Mouse (Mus musculus): ENCODE data around the gene Dab1. TPM values are rescaled to one million over a fixed set of nuclear protein-coding genes. Genes with fewer than 3 reads are reported as not detected.
A peak's percentile ranks its signal among the peaks of the same experiment; 100 is the strongest.

The Dab1 gene
- polyA plus RNA-seq, 1 experiment from 2014 or later = 66.3 TPM

DNA sequence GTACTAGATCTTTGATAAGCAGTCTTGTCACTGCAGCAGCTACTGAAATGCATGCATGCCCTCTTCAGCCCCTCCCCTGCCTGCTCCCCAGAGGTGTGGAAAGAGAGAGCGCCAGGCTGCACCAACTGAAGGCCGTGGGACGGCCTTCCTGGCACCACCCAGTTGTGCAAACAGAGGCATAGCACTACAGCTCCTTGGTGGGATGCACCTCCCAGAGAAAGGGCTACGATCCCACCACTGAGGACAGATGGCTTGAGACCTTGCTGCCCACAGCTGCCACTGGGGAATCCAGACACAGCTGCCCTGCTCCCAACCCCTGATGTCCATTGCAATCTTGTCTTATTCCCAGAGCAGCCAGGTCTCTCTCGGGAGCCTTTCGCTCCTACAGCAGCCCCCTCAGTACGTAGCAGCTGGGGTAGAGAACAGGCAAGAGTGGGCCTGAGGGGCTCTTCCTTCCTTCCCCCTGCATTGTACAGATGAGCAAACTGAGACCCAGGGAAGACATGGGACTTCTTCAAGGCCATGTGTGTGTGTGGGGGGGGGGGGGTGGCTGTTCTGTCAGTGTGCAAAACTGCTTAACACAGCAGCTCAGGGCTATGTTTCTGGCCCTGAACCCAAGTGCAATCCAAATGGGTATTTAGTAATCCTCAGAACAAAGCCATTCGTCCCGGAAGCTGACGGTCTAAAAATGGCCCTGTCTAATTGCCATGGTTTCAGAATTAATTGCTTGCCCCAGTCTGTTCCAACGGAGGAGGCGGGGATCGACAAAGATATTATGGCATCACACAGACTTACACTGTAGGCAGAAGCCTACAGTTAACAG, 1100.0 kb downstream of the Dab1 start:
- peak overlapping the region; percentile 40 for H3K27ac ChIP-seq (replicated peaks)

DNA sequence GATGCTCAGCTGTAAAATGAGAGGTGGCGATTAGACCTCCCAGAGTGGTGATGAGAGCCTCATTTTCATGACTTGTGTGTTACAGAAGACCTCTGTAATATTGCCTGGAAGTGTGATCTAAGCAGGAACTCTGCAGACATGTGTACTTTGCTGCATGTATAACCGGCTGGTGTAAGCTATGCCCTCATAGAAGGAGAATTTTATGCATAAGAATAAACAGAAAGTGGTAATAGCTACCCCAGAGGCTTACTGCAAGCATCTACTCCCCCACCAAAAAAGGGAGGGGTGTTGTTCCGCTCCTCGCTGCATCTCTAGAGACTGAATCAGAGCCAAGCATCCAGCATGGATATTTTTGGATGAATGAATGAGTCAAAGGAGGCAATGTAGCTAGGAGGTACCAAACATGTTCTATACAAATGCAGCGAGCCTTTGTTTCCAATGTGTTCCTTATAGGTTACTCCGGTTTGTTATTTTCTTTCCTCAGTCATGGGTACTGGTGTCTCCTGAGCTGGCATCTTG, 1104.4 kb downstream of the Dab1 start:
- H3K36me3 ChIP-seq = 0 out of 2 replicates have a peak, but pooled peaks cover 4% of the 10 kb centered on the region
- 0 out of 2 replicates have a peak overlapping the region, but pooled peaks have one; percentile 17 for H3K27ac ChIP-seq (replicated peaks)
- no peaks in the 10 kb centered on the region for H3K9me3 ChIP-seq
- peaks cover 5% of the 10 kb centered on the region; the same call in 1 of the 2 replicates for H3K27me3 ChIP-seq
- H3K4me2 ChIP-seq (replicated peaks) = no peak overlapping the region
- 86% methylated on average over 6 of the region's 6 CpGs for WGBS
- ATAC-seq (ENCODE audit: low FRiP score, low read depth) = no peak
- H3K9ac ChIP-seq (replicated peaks) = no peak overlapping the region
- H3K4me3 ChIP-seq = no peak overlapping the region
- H3K4me1 ChIP-seq = peaks cover 32% of the 10 kb centered on the region

More for the DNA sequence above, 1100.0 kb downstream of the Dab1 start:
- Histone ChIP-seq H3K9ac (replicated peaks) (no peak overlapping the region), H3K4me3 (no peak overlapping the region), H3K36me3 (no peaks in the 10 kb centered on the region), H3K27me3 (peaks cover 5% of the 10 kb centered on the region; the same call in 1 of the 2 replicates), H3K9me3 (no peaks in the 10 kb centered on the region), H3K4me2 (replicated peaks) (no peak overlapping the region), H3K4me1 (peaks cover 37% of the 10 kb centered on the region)
- peak; percentile 76 for ATAC-seq (ENCODE audit: low FRiP score, low read depth)
- WGBS = 40% methylated on average over 13 of the region's 13 CpGs

DNA sequence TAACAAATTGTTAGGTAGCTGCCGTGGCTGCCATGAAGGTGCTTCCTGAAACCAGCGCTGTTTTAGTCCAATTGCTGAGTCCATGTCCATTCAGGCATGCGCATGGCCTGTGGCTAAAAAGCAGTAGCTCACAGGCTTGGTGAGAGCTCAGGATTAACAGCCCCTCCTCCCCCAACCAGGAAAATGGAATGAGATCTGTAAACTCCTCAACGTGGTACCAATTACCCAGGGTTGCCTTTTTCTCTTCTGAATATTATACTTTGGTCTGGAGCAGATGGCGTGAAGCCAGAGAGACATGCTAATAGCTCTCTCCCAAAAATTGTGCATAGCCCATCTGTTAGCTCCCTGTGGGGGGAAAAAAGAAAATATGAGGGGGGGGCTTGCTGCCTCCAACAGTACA, 1105.1 kb downstream of the Dab1 start:
- Histone ChIP-seq H3K36me3 (0 out of 2 replicates have a peak, but pooled peaks cover 4% of the 10 kb centered on the region), H3K9ac (replicated peaks) (no peak overlapping the region), H3K4me1 (peaks cover 25% of the 10 kb centered on the region), H3K4me2 (replicated peaks) (no peak overlapping the region), H3K9me3 (no peaks in the 10 kb centered on the region), H3K4me3 (no peak overlapping the region), H3K27ac (replicated peaks) (0 out of 2 replicates have a peak overlapping the region, but pooled peaks have one; percentile 17), H3K27me3 (peaks cover 5% of the 10 kb centered on the region; the same call in 1 of the 2 replicates)
- ATAC-seq (ENCODE audit: low FRiP score, low read depth) = 0 out of 2 replicates have a peak, but pooled peaks have one; percentile 31
- 55% methylated on average over 5 of the region's 5 CpGs for WGBS

DNA sequence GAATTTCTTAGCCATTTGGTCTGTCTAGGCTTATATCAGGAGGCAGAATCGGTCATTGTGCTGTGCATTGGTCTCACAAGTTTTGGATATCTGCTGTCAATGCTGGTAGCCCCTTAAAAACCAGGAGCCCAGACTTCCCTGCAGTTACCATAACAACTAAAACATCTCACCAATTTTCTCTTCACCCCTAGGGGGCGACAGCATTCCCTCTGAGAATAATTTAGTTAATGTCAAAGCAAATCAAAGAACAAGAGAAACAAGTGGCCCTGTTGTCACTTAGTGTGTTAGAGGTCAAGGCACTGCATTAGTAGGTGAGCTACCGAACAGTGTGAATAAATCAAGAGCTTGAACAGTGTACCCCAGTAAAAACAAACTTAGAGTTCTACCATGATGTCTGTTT, 1106.5 kb downstream of the Dab1 start:
- no peak overlapping the region for H3K9ac ChIP-seq (replicated peaks)
- H3K36me3 ChIP-seq = 0 out of 2 replicates have a peak, but pooled peaks cover 4% of the 10 kb centered on the region
- no peak overlapping the region for H3K27ac ChIP-seq (replicated peaks)
- WGBS = 47% methylated on average over 3 of the region's 3 CpGs
- H3K27me3 ChIP-seq = peaks cover 2% of the 10 kb centered on the region; the same call in 1 of the 2 replicates
- peaks cover 14% of the 10 kb centered on the region for H3K4me1 ChIP-seq
- H3K9me3 ChIP-seq = no peaks in the 10 kb centered on the region
- no peak overlapping the region for H3K4me3 ChIP-seq
- ATAC-seq (ENCODE audit: low FRiP score, low read depth) = no peak
- no peak overlapping the region for H3K4me2 ChIP-seq (replicated peaks)

DNA sequence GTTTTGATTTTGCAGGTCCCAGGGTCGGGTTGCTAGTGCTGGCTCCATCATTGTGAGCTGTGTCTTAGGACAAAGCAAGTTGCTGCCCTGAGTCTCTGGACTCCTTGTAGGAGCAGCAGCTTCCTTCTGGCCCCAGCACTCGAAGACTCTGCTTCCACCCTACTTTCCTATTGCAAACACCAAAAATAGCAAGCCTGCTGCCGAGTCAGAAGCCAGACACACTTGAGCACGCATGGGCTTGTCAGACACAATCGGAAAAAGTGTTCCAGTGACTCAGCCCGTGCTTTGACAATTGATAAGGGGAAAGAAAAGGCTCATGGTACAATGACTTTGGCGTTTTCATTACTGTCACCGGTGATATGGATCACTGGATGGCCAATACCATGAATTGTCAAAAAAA, 1110.0 kb downstream of the Dab1 start:
- WGBS = 77% methylated on average over 8 of the region's 8 CpGs
- H3K4me2 ChIP-seq (replicated peaks) = no peak overlapping the region
- 0 out of 2 replicates have a peak, but pooled peaks cover 4% of the 10 kb centered on the region for H3K36me3 ChIP-seq
- H3K27ac ChIP-seq (replicated peaks) = no peak overlapping the region
- no peak for ATAC-seq (ENCODE audit: low FRiP score, low read depth)
- H3K9ac ChIP-seq (replicated peaks) = no peak overlapping the region
- no peaks in the 10 kb centered on the region for H3K27me3 ChIP-seq
- H3K9me3 ChIP-seq = no peaks in the 10 kb centered on the region
- H3K4me1 ChIP-seq = peaks cover 4% of the 10 kb centered on the region; the same call in 1 of the 2 replicates
- no peak overlapping the region for H3K4me3 ChIP-seq

DNA sequence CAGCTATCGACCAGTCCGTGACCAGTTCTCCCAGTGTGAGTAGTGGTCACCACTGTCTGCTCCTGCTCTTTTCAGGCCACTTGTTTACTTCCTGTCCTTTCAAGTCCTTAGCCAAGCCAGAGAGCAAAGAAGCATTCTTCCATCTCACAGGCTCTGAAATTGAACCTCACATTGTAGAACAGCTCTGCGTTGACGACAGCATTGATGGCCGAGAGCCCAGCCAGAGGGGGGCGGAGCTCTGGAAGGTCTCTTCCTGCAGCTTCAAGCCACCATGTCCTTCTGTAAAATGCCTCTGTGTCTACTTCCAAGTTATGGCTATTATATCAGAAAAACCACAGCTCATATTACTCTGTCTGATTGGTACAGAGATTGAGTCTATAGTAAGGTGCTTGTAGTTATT, 1127.3 kb downstream of the Dab1 start:
- no peak for ATAC-seq (ENCODE audit: low FRiP score, low read depth)

DNA sequence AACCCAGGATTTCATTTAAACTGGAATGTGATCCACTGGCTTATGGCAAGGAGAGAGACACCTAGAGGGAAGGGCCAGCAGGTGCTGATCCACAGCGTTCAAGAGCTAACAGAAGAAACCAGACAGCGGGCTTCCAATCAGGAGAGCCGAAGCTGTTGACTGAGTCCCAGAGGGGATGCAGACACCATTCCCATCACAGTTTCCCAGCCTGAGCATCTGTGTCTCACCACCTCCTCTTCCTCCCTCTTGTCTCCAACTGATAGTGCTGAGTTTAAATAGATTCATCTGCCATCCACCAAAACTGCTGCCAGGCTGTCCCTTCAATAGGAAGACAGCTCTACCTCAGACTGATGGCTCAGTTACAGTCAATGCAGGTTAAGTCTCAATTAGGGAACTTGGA, 1134.9 kb downstream of the Dab1 start:
- no peak overlapping the region for H3K9ac ChIP-seq (replicated peaks)
- WGBS = 74% methylated on average over 3 of the region's 3 CpGs
- H3K27me3 ChIP-seq = no peaks in the 10 kb centered on the region
- ATAC-seq (ENCODE audit: low FRiP score, low read depth) = no peak
- no peak overlapping the region for H3K27ac ChIP-seq (replicated peaks)
- no peaks in the 10 kb centered on the region for H3K9me3 ChIP-seq
- H3K36me3 ChIP-seq = no peaks in the 10 kb centered on the region
- no peak overlapping the region for H3K4me2 ChIP-seq (replicated peaks)
- H3K4me3 ChIP-seq = no peak overlapping the region
- no peaks in the 10 kb centered on the region for H3K4me1 ChIP-seq

More for the DNA sequence above, 1127.3 kb downstream of the Dab1 start:
- no peak overlapping the region for H3K27ac ChIP-seq (replicated peaks)
- no peaks in the 10 kb centered on the region for H3K4me1 ChIP-seq
- no peak overlapping the region for H3K4me3 ChIP-seq
- H3K4me2 ChIP-seq (replicated peaks) = no peak overlapping the region
- 81% methylated on average over 6 of the region's 6 CpGs for WGBS
- no peaks in the 10 kb centered on the region for H3K9me3 ChIP-seq
- no peaks in the 10 kb centered on the region for H3K27me3 ChIP-seq
- peaks cover 4% of the 10 kb centered on the region; the same call in 1 of the 2 replicates for H3K36me3 ChIP-seq
- no peak overlapping the region for H3K9ac ChIP-seq (replicated peaks)

DNA sequence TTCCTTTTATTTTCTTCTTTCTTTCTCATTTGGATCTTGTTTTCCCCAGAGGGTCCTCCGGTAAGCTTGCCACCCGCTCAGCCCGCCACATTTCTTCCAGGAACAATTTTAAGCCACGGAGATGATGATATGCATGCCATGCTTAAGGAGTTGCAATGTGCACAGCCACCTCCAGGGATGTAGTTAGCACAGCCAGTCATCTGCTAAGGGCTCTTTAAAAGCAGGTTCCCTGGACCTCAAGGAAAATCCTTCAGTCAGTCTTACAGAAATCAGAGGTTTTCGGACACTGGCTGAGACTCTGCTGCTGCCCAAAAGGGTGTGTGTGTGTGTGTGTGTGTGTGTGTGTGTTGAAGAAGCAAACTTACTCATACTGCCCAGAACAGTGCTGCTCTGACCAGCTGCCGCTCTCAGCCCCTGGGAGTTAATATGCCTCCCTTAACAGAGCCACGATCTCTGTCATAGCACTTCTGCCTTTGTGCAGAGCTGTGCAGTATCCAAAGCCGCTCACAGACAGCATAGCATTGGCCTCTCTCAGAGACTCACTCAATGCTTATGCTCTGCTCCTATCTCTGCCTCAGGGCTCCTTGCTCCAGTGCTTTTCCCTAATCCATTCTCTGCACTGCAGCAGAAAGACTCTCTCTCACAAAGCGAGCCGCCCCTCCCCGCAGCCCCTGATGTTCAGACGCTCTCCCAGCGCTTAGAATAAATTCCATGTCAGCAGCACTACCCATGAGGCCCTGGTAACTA, 1141.9 kb downstream of the Dab1 start:
- no peaks in the 10 kb centered on the region for H3K9me3 ChIP-seq
- peaks cover 9% of the 10 kb centered on the region; the same call in 1 of the 2 replicates for H3K4me1 ChIP-seq
- H3K27me3 ChIP-seq = no peaks in the 10 kb centered on the region
- H3K4me3 ChIP-seq = no peak overlapping the region
- 31% methylated on average over 13 of the region's 13 CpGs for WGBS
- H3K4me2 ChIP-seq (replicated peaks) = peak overlapping the region; percentile 27
- H3K27ac ChIP-seq (replicated peaks) = peak overlapping the region; percentile 74
- peak; percentile 86 for ATAC-seq (ENCODE audit: low FRiP score, low read depth)
- no peak overlapping the region for H3K9ac ChIP-seq (replicated peaks)
- no peaks in the 10 kb centered on the region for H3K36me3 ChIP-seq

DNA sequence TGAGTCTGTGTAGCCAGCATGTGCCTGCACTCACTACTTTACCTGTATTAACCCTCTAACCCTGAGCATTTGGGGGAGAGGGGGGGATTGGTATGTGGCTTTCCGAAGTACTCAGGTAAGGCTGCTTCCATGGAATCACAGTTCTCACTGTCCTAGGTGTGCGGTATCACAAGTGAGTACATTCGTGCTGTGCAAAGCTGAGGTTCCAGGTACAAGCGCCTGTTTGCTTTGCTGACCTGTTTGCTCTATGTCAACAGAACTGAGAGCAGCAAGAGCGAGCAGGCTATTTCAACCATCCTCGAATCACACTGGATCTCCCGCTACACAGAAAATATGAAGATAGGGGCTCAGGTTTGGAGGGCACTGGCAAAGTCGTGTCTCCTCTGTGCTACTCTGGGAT, 1146.9 kb downstream of the Dab1 start, which contains the start of gene C8b:
C8b (plus strand) TSS at position 253 of the 400 bp plus-strand sequence.
- Histone ChIP-seq H3K9ac (replicated peaks) (no peak within 1 kb of the TSS), H3K27me3 (no peaks in the 10 kb centered on the region), H3K27ac (replicated peaks) (no peak within 1 kb of the TSS), H3K4me1 (peaks cover 11% of the 10 kb centered on the region; the same call in 1 of the 2 replicates), H3K4me2 (replicated peaks) (no peak within 1 kb of the TSS), H3K4me3 (no peak within 1 kb of the TSS), H3K9me3 (no peaks in the 10 kb centered on the region), H3K36me3 (no peaks in the 10 kb centered on the region)
- ATAC-seq (ENCODE audit: low FRiP score, low read depth) = no peak
- 94% methylated on average over 8 of the region's 8 CpGs for WGBS

DNA sequence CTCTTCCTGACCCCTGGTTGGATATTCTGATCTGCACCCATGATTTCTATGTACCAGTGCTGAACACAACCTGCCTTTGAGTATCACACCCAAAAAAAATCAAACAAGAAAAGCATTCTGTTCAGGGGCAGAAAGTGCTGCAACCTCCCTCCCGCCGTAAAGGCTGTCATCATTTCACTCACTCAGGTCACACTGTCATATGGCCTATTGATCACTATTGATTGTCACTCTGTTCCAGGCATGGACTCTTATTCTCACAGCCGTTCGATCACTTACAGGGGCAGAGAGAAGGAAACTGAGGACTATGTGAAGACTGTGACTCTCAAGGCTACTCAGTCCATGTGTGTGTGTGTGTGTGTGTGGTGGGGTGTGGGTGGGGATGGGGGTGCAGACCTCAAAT, 1149.0 kb downstream of the Dab1 start:
- no peak for ATAC-seq (ENCODE audit: low FRiP score, low read depth)
- no peak overlapping the region for H3K9ac ChIP-seq (replicated peaks)
- no peak overlapping the region for H3K4me2 ChIP-seq (replicated peaks)
- no peak overlapping the region for H3K27ac ChIP-seq (replicated peaks)
- no peaks in the 10 kb centered on the region for H3K36me3 ChIP-seq
- no peak overlapping the region for H3K4me3 ChIP-seq
- H3K27me3 ChIP-seq = no peaks in the 10 kb centered on the region
- H3K9me3 ChIP-seq = no peaks in the 10 kb centered on the region
- 88% methylated on average over 4 of the region's 4 CpGs for WGBS
- 0 out of 2 replicates have a peak, but pooled peaks cover 6% of the 10 kb centered on the region for H3K4me1 ChIP-seq

DNA sequence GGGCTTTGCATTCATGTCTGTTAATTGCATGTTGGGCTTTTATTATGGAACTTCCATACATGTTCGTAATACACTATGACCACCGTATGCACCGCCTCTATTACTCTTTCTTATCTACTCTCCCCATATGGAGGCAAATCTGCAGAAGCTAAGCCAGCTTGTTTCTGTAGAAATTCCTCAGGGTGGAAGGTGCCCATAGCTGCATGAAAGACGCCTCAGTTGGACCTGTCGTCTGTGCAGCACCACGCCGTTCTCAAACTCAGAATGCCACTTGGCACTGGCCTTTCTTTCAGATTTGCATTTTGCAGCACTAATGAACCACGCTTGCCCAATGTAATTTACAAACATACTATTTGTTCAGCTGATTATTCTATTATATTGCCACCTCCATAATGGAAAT, 1150.4 kb downstream of the Dab1 start:
- H3K9ac ChIP-seq (replicated peaks) = no peak overlapping the region
- 86% methylated on average over 8 of the region's 8 CpGs for WGBS
- H3K36me3 ChIP-seq = no peaks in the 10 kb centered on the region
- H3K4me1 ChIP-seq = 0 out of 2 replicates have a peak, but pooled peaks cover 6% of the 10 kb centered on the region
- no peaks in the 10 kb centered on the region for H3K27me3 ChIP-seq
- ATAC-seq (ENCODE audit: low FRiP score, low read depth) = no peak
- H3K9me3 ChIP-seq = no peaks in the 10 kb centered on the region
- H3K27ac ChIP-seq (replicated peaks) = no peak overlapping the region
- no peak overlapping the region for H3K4me2 ChIP-seq (replicated peaks)
- no peak overlapping the region for H3K4me3 ChIP-seq
